Mouse (Mus musculus) layer of hippocampus, adult 8-10 months (tissue): Measurements from ENCODE around the gene Aldh1l1. TPM values are rescaled to one million over a fixed set of nuclear protein-coding genes. Genes with fewer than 3 reads are reported as not detected.

ENCODE experiments used
- DNase-seq, 2 experiments: peaks; one replicate each; pipeline ENCODE4 v3.0.0; 2022; ENCODE audit warnings: low spot score in 2 of 2
- total RNA-seq, 4 experiments: library from RNA; stranded (reverse); gene quantifications; 2 replicates each; pipeline ENCODE4 v1.2.4; 2022

Gene Aldh1l1
- total RNA-seq, 4 experiments from 2014 or later = 40.8 to 52.0 (median 45.5) TPM

DNA sequence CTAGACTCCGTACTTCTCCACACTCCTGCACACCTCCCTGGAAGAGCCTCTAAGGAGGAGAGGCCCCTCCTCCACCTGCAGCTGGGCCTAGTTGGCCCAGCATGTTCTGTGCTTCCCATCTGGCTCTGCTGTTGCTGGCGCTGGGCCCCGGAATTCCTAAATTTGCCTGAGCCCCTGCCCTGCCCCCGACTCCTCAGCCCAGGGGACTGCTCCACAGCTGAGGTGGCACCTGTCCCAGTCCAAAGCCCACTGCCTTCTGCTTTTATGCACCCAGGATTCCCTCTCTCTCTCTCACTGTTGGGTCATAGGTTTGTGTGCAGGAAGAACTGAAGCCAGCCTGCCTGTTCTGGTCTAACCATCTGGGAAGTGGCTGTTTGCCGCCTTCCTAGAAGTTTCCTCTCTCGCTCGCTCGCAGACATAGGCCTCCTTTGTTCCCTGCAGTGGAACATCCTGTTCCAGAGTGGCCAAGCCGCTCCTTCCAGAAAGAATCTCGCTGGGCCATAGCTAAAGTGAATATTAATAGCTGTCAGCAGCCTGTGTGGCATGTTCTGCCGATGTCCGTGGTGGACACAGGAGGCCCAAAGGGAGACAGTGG is 15.2 kb upstream of the Aldh1l1 start:
- DNase-seq = peak; percentile 59 to 77

DNA sequence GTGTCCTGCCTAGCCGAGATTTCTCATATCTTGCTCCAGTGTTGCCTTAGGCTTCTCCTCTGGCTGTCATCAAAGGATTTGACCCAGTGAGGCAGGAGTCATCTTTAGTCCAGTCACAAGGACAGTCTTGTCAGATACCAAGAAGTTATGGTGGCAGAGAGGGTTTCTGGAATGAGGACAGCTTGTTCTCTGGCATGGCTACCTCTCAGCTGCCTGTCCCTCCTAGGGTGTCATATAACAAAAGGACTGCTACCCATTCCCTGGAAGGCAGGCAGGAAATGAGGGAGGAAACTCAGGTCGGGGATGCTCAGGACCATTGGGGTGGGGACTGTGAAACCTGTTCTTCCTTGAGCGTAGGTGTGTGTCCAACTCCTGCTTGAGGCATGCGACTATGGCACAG is 14.1 kb upstream of the Aldh1l1 start:
- DNase-seq = no peak

DNA sequence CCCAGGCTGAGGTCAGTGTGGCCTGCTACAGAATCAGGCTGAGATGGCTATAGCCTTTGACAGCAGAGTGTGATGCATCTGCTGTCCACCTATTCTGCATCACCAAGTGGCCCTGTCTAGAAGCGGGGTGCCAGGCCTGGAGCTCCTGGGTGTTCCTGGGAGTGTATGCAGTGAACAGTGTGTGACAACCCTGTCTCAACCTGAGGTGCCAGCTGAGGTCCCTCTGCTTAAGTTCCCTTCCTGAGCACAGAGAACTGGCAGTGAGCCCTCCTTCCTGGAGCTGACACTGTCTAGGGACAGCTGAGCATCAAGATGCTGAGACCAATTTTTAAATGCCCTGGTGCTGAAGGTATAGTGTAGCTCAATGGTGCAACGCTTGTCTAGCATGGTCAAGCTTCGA is 13.5 kb upstream of the Aldh1l1 start:
- DNase-seq = no peak

DNA sequence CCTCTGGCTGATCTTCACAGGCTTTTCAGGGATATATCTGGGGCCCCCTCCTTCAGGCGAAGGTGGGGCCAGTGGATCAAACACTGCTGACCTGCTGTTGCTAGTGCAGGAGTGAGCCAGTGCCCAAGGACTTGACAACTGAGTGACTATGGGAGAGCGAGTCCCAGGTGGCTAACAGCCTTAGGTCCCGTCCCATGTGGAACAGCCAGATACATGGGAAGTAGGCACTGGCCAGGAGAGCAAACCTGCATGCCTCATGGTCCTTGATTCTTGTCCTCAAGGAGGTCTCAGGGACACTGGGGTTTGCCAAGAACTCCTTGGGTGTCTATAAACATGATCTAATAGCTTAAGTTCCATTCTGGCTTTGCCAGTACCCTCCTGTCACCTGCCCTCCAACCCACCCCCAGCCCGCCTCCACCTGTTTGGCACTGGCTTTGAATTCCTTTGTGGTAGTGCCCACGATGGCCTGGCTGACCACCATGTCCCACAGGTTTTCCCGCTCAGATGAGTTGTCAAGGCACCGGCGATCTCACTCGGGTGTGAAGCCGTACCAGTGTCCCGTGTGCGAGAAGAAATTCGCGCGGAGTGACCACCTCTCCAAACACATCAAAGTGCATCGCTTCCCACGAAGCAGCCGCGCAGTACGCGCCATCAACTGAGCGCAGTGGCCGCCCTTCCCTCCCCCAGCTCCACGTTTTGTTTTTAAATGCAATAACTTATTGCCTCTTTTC is 12.4 kb upstream of the Aldh1l1 start:
- no peak for DNase-seq

DNA sequence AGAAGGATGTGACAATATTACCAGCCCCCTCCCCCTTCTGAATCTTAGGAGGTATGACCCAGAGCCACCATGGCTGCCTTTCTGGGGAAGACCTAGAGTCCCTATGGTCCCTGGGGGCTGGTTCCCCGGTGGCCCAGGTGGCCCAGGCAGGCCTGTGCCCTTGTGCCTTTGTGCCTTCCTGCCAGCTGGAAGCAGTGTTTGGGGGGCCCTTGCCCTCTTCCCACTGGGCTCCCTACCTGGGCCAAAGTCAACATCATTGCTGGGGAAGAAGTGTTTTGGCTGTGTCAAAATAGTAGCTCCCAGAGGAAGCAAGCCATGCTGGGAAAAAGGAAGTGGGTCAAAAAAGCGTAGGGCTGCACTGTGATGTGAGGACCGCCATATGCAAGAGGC is 11.9 kb upstream of the Aldh1l1 start:
- no peak for DNase-seq

DNA sequence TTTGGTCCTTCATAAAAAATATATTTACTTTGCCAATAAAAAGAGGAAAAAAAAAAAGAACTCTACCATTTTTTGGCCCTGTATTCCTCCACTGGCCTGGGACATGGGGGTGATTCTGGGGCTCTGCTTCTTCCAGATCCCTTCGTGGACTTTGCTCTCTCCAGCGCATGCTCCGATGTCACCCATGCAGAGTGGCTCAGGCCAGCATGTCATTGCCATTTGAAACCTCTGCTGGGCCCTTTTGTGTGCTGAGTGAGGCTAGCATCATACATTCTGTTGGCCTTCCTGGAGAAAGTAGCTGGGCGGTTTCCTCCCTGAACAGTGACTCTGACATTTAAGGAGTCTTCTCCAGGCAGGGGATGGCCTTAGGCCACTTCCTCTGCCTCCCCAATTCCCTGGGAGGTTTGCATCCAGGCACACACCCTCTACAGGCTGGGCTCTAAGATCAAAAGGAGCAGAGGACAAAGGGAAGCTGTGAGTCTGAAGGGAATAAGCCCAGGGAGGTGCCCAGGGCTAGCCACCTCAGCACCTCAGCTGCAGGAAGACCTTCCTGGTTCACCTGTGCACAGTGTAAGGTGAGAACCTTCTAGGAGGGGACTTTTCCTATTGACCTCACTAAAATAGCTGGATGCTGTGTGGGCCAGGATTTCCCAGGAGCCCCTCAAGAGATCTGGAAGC is 10.9 kb upstream of the Aldh1l1 start:
- no peak for DNase-seq

DNA sequence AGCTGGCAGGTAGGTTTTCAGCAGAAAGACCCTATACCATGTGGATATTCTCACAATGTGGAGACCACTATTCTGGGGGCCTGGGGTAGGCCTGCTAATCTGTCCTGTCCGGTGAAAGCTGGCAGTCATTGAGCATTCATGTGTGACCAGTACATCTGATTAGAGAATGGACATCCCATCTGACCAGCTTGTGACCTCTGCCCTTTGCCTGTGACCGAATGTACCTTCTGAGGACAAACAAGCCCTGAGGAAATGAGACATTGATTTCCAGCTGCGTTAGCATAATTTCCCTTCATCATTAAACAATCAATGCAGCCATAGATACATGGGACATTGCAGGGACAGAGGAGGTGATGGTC is 10.4 kb upstream of the Aldh1l1 start:
- DNase-seq = no peak

DNA sequence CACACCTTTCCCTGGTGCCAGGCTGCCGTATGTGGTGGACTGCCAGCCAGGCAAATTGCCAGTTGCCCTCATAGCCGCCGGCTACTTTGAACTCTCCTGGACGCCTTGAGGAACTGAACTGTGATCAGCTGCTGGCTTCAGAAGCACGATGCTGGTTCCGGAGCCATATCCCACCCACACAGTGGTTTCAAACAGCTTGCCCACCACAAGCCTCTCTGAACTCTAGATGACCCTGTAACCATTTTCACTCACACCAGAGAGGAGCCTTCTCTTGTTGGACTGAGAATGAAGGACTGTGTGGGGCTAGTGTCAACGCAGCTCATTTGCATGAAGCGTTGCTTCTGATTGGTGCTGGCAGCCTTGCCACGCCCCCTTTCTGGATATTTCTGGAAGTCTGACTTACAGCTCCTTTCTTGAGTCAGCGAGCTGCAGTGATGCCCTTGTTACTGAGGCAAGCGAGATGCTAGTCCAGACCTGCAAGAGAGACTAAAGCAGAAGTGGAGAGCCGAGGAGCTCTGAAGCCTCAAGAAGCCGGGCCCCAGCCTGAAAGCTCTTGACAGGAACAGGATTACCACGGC is 9.2 kb upstream of the Aldh1l1 start:
- DNase-seq = no peak

DNA sequence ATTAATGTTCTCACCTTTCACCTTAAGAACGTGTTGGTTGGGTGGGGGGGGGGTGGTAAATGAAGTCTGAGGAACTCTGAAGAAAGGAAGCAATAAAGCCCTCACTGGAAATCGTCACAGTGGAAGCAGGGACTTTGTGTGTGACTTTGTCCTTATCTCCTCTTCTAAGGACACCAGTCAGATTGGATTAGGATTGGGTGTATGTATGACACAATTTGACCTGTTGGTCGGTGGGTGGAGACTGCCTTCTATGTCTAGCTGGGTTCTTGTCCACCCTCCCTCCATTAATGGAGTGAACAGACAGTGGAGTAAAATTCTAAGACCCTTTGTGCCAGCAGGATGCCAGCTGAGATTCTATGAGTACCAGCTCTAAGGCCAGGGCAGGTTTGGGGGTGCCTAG is 2.0 kb upstream of the Aldh1l1 start:
- DNase-seq = no peak

DNA sequence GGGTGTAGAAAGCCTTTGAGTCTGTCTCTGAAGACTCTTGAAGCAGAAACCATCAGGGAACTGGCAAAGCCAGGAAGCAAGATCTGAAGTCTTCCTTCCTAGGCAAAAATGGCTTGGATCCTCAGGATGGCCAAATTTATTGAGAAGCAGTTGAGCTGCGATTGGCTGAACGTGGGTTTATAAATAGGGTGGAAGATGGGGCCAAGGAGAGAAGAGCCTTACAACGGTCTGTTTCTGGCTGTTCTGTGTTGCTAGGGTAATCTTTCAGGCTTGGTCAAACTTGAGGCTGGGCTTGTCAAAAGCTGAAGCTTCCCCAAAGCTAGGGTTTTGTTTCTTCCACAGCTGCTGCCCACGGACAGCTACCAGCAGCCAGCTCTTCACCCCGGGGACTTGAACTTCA is 1.4 kb upstream of the Aldh1l1 start:
- no peak for DNase-seq

DNA sequence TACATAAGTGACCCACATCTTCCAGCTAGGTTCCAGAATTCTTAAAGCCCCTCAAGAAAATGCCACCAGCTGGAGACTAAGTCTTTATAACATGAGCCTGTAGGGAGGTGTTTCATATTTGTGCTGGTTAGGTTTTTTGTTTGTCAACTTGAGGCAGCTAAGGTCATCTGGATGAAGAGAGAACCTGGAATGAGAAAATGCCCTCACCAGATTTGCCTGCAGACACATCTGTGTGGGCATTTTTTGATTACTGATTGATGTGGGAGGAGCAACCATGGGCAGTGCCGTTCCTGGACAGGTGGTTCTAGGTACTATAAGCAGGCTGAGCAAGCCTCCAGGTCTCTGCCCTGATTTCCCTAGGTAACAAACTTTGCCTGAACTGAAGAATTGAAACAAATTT is 1.3 kb downstream of the Aldh1l1 start:
- no peak for DNase-seq

DNA sequence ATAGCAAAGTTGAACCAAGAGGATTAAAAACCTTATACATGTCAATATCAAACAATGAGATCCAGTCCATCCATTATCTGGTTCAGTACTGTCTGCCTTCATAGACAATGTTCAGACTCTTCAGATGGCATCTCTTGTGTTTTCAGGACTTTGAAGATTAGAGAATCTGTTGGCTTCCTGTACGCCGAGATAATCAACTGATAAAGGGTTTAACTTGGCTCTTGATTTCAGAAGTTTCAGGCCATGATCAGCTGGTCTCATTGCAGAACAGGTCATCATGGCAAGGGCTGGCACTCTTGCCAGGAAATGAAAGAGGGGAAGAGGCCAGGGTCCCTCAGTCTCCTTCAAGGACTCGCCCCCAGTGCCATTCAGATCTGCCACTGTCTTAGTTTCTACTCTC is 3.3 kb downstream of the Aldh1l1 start:
- no peak for DNase-seq

DNA sequence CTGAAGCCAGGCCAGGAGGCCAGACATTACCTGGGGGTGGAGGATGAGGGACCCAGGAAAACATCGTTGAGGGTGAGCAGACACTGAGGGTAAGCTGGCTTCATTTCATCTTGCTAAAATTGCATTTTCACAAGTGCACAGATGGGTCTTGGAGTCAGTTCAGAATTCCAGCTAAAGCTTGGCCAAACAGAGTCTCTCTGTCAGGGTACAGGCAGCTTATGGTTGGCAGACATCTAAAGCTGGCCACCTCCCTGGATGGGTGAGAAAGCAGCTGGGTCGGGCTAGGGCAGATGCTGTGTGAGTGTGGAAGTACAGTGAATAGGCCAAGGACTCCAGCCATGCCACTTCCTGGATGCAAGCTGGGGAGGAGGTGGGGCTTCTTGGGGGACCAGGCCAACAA is 4.7 kb downstream of the Aldh1l1 start:
- peak in 1 of 2 experiments; percentile 47 for DNase-seq

DNA sequence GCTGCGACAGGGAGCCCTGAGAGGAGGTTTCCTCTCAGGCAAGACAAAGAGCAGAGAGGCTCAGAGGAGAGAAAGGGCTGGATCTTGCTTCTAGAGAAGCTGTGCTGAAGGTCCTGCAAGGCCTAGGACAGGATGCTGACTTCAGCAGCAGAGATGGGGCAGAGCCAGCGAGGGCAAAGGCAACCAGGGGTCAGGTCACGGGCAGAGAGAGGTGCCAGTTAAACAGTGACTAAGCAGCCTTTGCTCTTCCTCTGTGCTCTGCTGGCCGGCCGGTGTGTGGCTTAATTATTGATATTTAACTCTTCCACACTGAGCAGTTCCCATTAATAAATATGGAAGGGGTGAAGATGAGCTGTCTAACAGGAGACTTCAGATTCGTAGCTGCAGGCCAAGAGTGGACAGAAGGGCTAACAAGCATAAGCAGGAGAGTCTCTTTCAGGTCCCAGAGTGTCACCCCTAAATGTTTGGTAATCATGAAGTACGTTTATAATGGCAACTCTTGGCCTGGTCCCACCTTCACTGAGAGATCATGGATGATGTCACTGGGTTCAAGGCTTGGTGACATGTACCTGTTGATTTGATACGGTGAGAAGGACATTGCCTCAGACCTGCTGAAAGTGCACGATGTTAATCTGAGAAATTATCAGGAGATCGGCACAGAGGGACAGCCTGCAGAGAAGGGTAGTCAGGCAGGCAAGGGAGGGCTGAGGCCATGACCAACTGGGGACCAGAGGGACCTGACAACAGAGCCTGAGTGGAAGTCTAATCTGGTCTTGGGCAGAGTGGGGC is 5.9 kb downstream of the Aldh1l1 start:
- no peak for DNase-seq

DNA sequence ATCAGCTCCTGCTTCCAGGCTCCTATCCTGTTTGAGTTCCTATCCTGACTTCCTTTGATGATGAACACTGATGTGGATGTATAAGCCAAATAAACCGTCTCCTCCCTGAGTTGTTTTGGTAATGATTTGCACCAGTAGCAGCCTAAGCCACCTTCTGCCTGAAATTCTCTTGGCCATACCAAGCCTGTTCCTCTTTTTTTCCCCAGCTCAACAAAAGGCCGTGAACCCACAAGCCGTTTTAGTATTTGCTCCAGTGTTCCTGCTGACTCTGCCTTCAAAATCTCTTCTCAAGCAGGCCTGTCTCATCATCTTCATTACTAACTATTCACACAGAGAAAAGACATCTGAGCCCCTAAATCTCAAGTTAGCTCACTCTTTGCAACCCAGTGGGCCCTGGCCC is 7.9 kb downstream of the Aldh1l1 start:
- no peak for DNase-seq

DNA sequence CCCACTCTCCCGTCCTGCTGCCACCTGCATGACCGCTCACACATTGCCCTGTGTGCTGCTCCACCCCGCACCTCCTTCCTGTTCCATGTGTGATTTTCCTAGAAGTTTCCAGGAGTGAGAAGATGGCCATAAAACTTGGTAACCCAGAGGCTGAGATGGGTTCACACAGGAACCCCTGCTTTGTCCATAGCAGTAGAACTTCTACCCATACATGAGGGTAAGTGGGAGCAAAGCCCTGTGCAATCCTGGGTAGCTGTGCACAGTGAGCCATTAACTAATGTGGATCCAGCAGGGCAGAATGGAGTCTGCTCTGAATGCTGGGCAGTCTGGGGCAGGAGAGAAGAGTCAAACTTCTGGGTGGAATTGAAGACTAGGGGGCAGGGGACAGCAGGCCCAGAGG is 8.3 kb downstream of the Aldh1l1 start:
- no peak for DNase-seq

DNA sequence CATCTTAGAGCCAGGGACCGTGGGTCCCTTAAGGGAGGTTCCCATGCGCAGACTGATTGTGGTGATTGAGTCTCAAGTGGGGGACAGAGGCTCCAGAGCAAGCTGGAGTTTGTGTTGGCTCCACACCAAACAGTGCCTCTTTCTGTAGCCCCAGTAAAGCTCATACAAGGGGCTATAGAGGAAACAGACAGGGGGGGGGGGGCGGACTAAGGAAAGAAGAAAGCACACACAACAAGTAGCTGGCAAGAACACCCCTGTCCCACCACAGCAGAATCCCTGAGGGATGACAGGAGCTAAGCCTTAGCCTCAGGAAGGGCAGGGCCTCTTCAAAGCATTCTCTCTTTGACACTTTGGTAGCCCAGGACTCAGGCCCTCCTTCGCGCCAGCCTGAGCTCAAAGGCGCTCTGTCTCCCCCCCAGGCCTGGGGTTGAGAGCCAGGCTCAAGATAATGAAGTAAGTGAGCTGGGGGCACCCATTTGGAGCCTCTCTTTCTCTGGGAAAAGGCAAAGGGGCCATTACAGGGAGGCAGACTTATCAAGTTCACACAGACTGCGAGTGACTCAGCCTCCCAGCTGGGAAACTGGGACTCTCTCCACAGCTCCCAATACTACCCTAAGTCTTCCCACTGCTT is 9.2 kb downstream of the Aldh1l1 start:
- DNase-seq = no peak

DNA sequence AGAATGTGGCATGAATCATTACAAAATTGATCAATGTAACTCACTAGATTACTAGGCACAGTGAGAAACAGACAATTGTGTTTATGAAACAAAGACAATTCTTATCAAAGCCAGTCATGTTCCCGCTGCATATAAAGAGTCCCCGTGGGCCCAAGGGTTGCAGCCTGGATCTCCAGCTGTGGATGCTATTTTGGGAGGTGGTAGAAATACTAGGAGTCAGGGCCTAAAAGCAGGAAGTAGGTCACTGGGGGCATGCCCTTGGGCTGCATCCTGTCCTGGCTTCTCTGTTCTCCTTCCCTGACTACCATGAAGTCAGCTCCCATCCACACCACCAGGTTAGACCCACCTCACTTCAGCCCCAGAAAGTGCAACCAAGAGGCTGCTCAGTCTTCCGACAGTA is 10.0 kb downstream of the Aldh1l1 start:
- DNase-seq = no peak

DNA sequence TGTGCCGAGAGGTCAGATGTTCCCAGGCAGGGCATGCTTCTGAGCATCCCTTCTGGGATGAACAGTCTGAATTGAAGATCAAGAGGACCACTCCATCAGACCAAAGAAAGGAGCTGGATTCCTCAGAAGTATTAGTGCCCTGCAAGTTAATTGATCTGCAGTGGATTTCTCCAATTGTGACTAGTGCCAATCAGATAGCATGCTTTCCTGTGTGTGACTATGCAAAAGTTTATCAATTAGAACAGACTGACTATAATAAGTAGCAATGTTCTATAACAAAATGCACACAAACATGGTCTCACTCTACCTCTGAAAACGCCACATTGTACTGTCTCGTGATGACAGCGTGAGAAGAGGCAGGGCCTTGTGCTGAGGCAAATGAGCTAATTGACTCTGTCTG is 13.3 kb downstream of the Aldh1l1 start:
- no peak for DNase-seq

DNA sequence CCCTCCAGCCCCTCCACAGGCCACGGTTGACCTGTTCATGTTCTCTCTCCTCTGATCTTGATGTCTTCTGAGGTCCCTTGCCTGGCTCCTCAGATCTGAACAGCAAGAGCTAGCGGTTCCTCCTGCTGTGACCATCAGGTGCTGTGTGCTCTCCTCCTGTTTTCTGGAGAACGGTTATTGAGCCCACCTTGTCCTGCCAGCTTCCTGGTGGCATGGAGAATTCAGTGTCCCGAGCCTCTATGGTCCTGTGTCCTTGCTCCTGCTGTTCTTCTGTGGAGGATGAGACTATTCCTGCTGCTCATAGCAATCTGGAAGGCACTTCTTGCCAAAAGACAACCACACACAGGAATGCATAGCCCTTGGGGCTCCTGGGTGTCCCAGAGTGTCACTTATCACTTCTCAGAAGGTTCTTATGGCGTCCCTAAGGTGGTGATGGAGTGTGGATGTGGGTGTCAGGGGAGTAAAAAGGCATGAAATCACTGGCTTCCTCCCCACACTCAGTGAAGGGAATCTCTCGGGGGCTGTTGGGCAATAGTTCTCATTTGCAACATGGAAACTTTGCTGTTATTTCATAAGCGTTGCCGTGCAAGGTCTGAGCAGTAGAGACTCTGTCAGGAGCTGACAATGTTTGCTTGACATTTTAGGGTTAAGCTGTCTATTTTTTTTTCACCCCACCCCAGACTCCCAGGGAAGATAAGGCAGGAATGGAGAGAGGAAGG is 15.2 kb downstream of the Aldh1l1 start:
- no peak for DNase-seq

DNA sequence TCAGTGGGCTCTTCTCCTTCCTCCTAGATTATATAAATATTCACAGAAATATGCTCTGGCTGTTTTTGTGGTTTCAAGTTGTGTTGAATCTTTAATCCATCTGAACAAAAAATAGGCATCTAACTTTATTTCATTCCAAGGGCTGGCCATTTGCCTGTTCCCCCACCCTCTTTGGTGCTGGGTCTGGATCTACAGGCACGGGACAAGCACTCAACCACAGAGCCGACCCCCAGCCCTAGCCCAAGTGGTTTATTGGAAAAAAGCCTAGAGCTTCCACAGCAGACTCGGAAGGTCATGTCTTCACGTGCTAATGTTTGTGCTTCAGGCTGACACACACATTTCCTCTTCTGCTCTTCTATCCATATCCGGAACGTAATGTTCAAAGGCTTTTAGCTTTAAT is 19.7 kb downstream of the Aldh1l1 start:
- DNase-seq = no peak
